Mouse (Mus musculus): ENCODE measurements around the gene Mrps10. TPM values are rescaled to one million over a fixed set of nuclear protein-coding genes. Genes with fewer than 3 reads are reported as not detected.

The Mrps10 gene
- 11.3 and 13.5 TPM in 2 replicates for polyA plus RNA-seq (2012; rRNA removed)

- Histone ChIP-seq H3K27me3 (ENCODE audit: control insufficient read depth, insufficient read depth, low read length) (no peaks in the 10 kb centered on the region), H3K4me3 (ENCODE audit: low read depth, low read length) (peak within 1 kb of the TSS; percentile 78), H3K27ac (ENCODE audit: insufficient read depth, low read depth, low read length) (no peak within 1 kb of the TSS), H3K4me1 (ENCODE audit: control insufficient read depth, insufficient read depth, insufficient read length, low read length) (peaks cover 2% of the 10 kb centered on the region; the same call in 1 of the 2 replicates), H3K36me3 (ENCODE audit: control insufficient read depth, insufficient read depth, low read length) (peaks cover 6% of the 10 kb centered on the region; the same call in 1 of the 2 replicates)
- 2% methylated on average over 35 of the region's 35 CpGs for WGBS
- no peak for TF ChIP-seq CTCF (IDR thresholded peaks at IDR 0.05; ENCODE audit: extremely low read depth, insufficient read length, insufficient replicate concordance, low read depth, low read length)
- TF ChIP-seq POLR2A (IDR thresholded peaks at IDR 0.05; ENCODE audit: low read depth, low read length): no peak
Observed at GRCm38 (mm10) chr17:47368401-47369086, at the start of gene Mrps10. TSS of gene Mrps10 (plus strand) at chr17:47368887.

DNA sequence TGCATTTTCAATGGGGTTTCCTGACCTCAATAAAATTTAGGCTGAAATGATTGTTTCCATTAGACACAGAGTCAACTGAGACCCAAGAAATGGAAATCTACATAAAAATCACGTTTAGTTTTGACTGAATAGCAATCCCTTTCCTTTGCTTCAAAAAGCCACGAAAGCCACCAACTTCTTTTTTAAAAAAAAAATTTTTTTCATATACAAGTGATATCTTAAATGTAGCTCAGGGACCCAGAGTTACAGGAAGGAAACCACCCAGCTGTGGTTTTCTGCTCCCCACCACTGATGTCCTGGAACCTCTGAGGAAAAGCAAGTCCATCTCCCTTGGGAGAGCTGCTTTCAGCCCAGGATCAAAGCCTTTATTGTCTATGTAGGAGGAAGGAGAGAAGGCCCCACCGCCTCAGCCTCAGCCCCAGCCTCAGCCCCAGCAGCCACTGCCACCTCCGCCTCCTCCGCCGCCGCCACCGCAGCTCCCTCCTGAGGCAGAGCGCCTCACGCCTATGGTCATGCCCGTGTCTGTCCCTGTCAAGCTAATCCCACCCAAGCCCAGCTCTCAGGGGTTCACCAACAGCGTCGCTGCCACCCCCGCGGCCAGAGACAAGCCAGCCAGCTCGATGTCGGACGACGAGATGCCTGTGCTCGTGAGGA is 49.6 kb upstream of the Mrps10 start:
- Histone ChIP-seq H3K36me3 (ENCODE audit: control insufficient read depth, insufficient read depth, low read length) (no peaks in the 10 kb centered on the region), H3K4me3 (ENCODE audit: low read depth, low read length) (no peak overlapping the region), H3K27me3 (ENCODE audit: control insufficient read depth, insufficient read depth, low read length) (no peaks in the 10 kb centered on the region), H3K4me1 (ENCODE audit: control insufficient read depth, insufficient read depth, insufficient read length, low read length) (no peaks in the 10 kb centered on the region), H3K27ac (ENCODE audit: insufficient read depth, low read depth, low read length) (no peak overlapping the region)
- 80% methylated on average over 20 of the region's 20 CpGs for WGBS
- TF ChIP-seq POLR2A (IDR thresholded peaks at IDR 0.05; ENCODE audit: low read depth, low read length) (no peak), CTCF (IDR thresholded peaks at IDR 0.05; ENCODE audit: extremely low read depth, insufficient read length, insufficient replicate concordance, low read depth, low read length) (no peak)

- TF ChIP-seq POLR2A (IDR thresholded peaks at IDR 0.05; ENCODE audit: low read depth, low read length) (no peak), CTCF (IDR thresholded peaks at IDR 0.05; ENCODE audit: extremely low read depth, insufficient read length, insufficient replicate concordance, low read depth, low read length) (no peak)
- Histone ChIP-seq H3K27me3 (ENCODE audit: control insufficient read depth, insufficient read depth, low read length) (no peaks in the 10 kb centered on the region), H3K27ac (ENCODE audit: insufficient read depth, low read depth, low read length) (no peak overlapping the region), H3K4me3 (ENCODE audit: low read depth, low read length) (no peak overlapping the region), H3K4me1 (ENCODE audit: control insufficient read depth, insufficient read depth, insufficient read length, low read length) (no peaks in the 10 kb centered on the region), H3K36me3 (ENCODE audit: control insufficient read depth, insufficient read depth, low read length) (no peaks in the 10 kb centered on the region)
- WGBS: 87% methylated on average over 12 of the region's 12 CpGs
Observed at GRCm38 (mm10) chr17:47319761-47320160, 48.9 kb upstream of the Mrps10 start.

GRCm38 (mm10) chr17:47322128-47322990 is 46.3 kb upstream of the Mrps10 start:
- no peaks in the 10 kb centered on the region for H3K27me3 ChIP-seq (ENCODE audit: control insufficient read depth, insufficient read depth, low read length)
- H3K36me3 ChIP-seq (ENCODE audit: control insufficient read depth, insufficient read depth, low read length): no peaks in the 10 kb centered on the region
- 76% methylated on average over 22 of the region's 22 CpGs for WGBS
- TF ChIP-seq POLR2A (IDR thresholded peaks at IDR 0.05; ENCODE audit: low read depth, low read length) (no peak), CTCF (IDR thresholded peaks at IDR 0.05; ENCODE audit: extremely low read depth, insufficient read length, insufficient replicate concordance, low read depth, low read length) (no peak)
- H3K27ac ChIP-seq (ENCODE audit: insufficient read depth, low read depth, low read length): no peak overlapping the region
- no peaks in the 10 kb centered on the region for H3K4me1 ChIP-seq (ENCODE audit: control insufficient read depth, insufficient read depth, insufficient read length, low read length)
- H3K4me3 ChIP-seq (ENCODE audit: low read depth, low read length): no peak overlapping the region

- Histone ChIP-seq H3K27ac (ENCODE audit: insufficient read depth, low read depth, low read length) (no peak overlapping the region), H3K4me3 (ENCODE audit: low read depth, low read length) (no peak overlapping the region), H3K36me3 (ENCODE audit: control insufficient read depth, insufficient read depth, low read length) (no peaks in the 10 kb centered on the region), H3K4me1 (ENCODE audit: control insufficient read depth, insufficient read depth, insufficient read length, low read length) (no peaks in the 10 kb centered on the region), H3K27me3 (ENCODE audit: control insufficient read depth, insufficient read depth, low read length) (no peaks in the 10 kb centered on the region)
- 80% methylated on average over 6 of the region's 6 CpGs for WGBS
- TF ChIP-seq CTCF (IDR thresholded peaks at IDR 0.05; ENCODE audit: extremely low read depth, insufficient read length, insufficient replicate concordance, low read depth, low read length) (no peak), POLR2A (IDR thresholded peaks at IDR 0.05; ENCODE audit: low read depth, low read length) (no peak)
Observed at GRCm38 (mm10) chr17:47322991-47323295, 45.7 kb upstream of the Mrps10 start.

GRCm38 (mm10) chr17:47327559-47327958 is 41.1 kb upstream of the Mrps10 start:
- TF ChIP-seq CTCF (IDR thresholded peaks at IDR 0.05; ENCODE audit: extremely low read depth, insufficient read length, insufficient replicate concordance, low read depth, low read length) (no peak), POLR2A (IDR thresholded peaks at IDR 0.05; ENCODE audit: low read depth, low read length) (no peak)
- H3K27ac ChIP-seq (ENCODE audit: insufficient read depth, low read depth, low read length): no peak overlapping the region
- no peaks in the 10 kb centered on the region for H3K4me1 ChIP-seq (ENCODE audit: control insufficient read depth, insufficient read depth, insufficient read length, low read length)
- no peaks in the 10 kb centered on the region for H3K36me3 ChIP-seq (ENCODE audit: control insufficient read depth, insufficient read depth, low read length)
- H3K4me3 ChIP-seq (ENCODE audit: low read depth, low read length): no peak overlapping the region
- H3K27me3 ChIP-seq (ENCODE audit: control insufficient read depth, insufficient read depth, low read length): no peaks in the 10 kb centered on the region
- 92% methylated on average over 12 of the region's 12 CpGs for WGBS

DNA sequence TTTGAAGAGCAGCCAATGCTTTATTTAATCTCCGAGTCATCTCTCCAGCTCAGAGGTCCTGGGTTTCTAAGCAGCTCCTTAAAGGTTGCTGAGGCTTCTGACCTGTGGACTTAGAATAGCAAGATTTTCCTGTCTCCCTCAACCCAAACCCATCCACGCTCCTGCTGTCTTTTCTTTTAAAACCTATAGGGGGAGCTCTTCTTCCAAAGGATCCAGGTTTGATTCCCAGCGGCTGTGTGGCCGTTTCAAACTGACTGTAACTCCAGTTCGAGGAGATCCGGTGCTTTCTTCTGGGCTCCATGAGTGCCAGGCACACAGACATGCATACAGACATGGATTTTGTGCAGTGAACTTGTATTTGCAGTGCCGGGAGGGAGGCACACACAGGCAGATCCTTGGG is 40.7 kb upstream of the Mrps10 start:
- Histone ChIP-seq H3K27ac (ENCODE audit: insufficient read depth, low read depth, low read length) (no peak overlapping the region), H3K4me3 (ENCODE audit: low read depth, low read length) (no peak overlapping the region), H3K4me1 (ENCODE audit: control insufficient read depth, insufficient read depth, insufficient read length, low read length) (no peaks in the 10 kb centered on the region), H3K36me3 (ENCODE audit: control insufficient read depth, insufficient read depth, low read length) (no peaks in the 10 kb centered on the region), H3K27me3 (ENCODE audit: control insufficient read depth, insufficient read depth, low read length) (no peaks in the 10 kb centered on the region)
- 49% methylated on average over 7 of the region's 7 CpGs for WGBS
- TF ChIP-seq POLR2A (IDR thresholded peaks at IDR 0.05; ENCODE audit: low read depth, low read length): no peak
- TF ChIP-seq CTCF (IDR thresholded peaks at IDR 0.05; ENCODE audit: extremely low read depth, insufficient read length, insufficient replicate concordance, low read depth, low read length): peak; percentile 31; the same call in 1 of the 2 replicates

All from small intestine, adult 2 months (tissue).